Mouse (Mus musculus) 3T3-L1 (cell line): ENCODE data around the gene Tex35.

Experiments used
- DNase-seq: peaks from one replicate; pipeline ENCODE4 v3.0.0-alpha.2; 2015; ENCODE audit warnings: low read depth, low spot score

Gene Tex35

GRCm38 (mm10) chr1:157108580-157108979, at the start of gene Tex35:
Tex35 (minus strand) TSS chr1:157108680.
- no peak for DNase-seq

GRCm38 (mm10) chr1:157153781-157154180, 45.3 kb upstream of the Tex35 start:
- DNase-seq: no peak

GRCm38 (mm10) chr1:157150107-157150506, 41.6 kb upstream of the Tex35 start:
- no peak for DNase-seq

- no peak for DNase-seq
These were observed 36.1 kb upstream of the Tex35 start for GRCm38 (mm10) chr1:157144621-157145020.

- no peak for DNase-seq
These were observed 34.9 kb upstream of the Tex35 start for GRCm38 (mm10) chr1:157143326-157143932.

GRCm38 (mm10) chr1:157141014-157141413, 32.5 kb upstream of the Tex35 start:
- no peak for DNase-seq

GRCm38 (mm10) chr1:157137854-157138241, 29.4 kb upstream of the Tex35 start:
- DNase-seq: no peak

- DNase-seq: peak; percentile 4
These were observed 28.8 kb upstream of the Tex35 start for GRCm38 (mm10) chr1:157137132-157137853.

GRCm38 (mm10) chr1:157128219-157128618, 19.7 kb upstream of the Tex35 start:
- DNase-seq: no peak

GRCm38 (mm10) chr1:157123836-157124235, 15.4 kb upstream of the Tex35 start:
- no peak for DNase-seq

GRCm38 (mm10) chr1:157119168-157119567, 10.7 kb upstream of the Tex35 start:
- no peak for DNase-seq

- DNase-seq: no peak
These were observed 9.0 kb upstream of the Tex35 start for GRCm38 (mm10) chr1:157117440-157117839.

- no peak for DNase-seq
These were observed 6.0 kb upstream of the Tex35 start for GRCm38 (mm10) chr1:157114492-157114891.

GRCm38 (mm10) chr1:157110287-157110835, 1.9 kb upstream of the Tex35 start:
- DNase-seq: no peak

GRCm38 (mm10) chr1:157101122-157101865, 7.2 kb downstream of the Tex35 start:
- peak; percentile 19 for DNase-seq

- DNase-seq: no peak
These were observed 12.9 kb downstream of the Tex35 start for GRCm38 (mm10) chr1:157095534-157095933.

- DNase-seq: no peak
These were observed 15.9 kb downstream of the Tex35 start for GRCm38 (mm10) chr1:157092622-157093021.

- DNase-seq: no peak
These were observed 16.3 kb downstream of the Tex35 start for GRCm38 (mm10) chr1:157092140-157092539.

- no peak for DNase-seq
These were observed 17.6 kb downstream of the Tex35 start for GRCm38 (mm10) chr1:157090835-157091234.

- peak; percentile 80 for DNase-seq
These were observed 22.1 kb downstream of the Tex35 start for GRCm38 (mm10) chr1:157086097-157086994.

- DNase-seq: no peak
These were observed 25.5 kb downstream of the Tex35 start for GRCm38 (mm10) chr1:157082931-157083330.
